Mouse (Mus musculus) megakaryocyte, embryonic 14.5 days (primary cell): ENCODE data around the gene Ttll2.
"Not testable (repeated sequence)": the region's sequence is repeated elsewhere in the genome, so short reads cannot be mapped to it uniquely, and the experiment has no call there.

ENCODE experiments used
- FLI1 ChIP-seq: IDR thresholded peaks from 2 replicates; pipeline ENCODE4 v1.6.1; 2012; ENCODE audit warnings: low read length, inconsistent platforms, mixed read lengths
- GATA1 ChIP-seq: IDR thresholded peaks from 3 replicates; pipeline ENCODE4 v1.6.1; 2012; ENCODE audit warnings: mixed read lengths, low read length, inconsistent platforms, borderline replicate concordance

GRCm38 (mm10) chr17:7324346-7324745 lies 28.1 kb downstream of the Ttll2 start, which contains the start of gene Tcp10a:
- not testable (repeated sequence) for TF ChIP-seq GATA1, FLI1
